Mouse (Mus musculus) CH12.LX (cell line): Measurements from ENCODE around the gene Xrra1.

Experiments
- CHD2 ChIP-seq: IDR thresholded peaks from 2 replicates; pipeline ENCODE4 v1.6.1; 2011; ENCODE audit warnings: low read length, improper control_type of control experiment
- CTCF ChIP-seq, 2 experiments: IDR thresholded peaks in 1 of 2; conservative IDR thresholded peaks in 1 of 2; 2 replicates each; pipeline ENCODE4 v1.5.1; 2011 to 2012; ENCODE audit warnings: low read depth in 2 of 2, low read length in 2 of 2, improper control_type of control experiment in 1 of 2, inconsistent platforms in 1 of 2, mild to moderate bottlenecking in 1 of 2, moderate library complexity in 1 of 2
- ETS1 ChIP-seq: conservative IDR thresholded peaks from 2 replicates; pipeline ENCODE4 v1.6.1; 2012; ENCODE audit warnings: low read depth, mild to moderate bottlenecking, inconsistent platforms, low read length, improper control_type of control experiment, moderate library complexity
- GABPA ChIP-seq: IDR thresholded peaks from 2 replicates; pipeline ENCODE4 v1.6.1; 2012; ENCODE audit warnings: low read depth, low read length, improper control_type of control experiment, inconsistent platforms; ENCODE audit not compliant: insufficient replicate concordance
- HCFC1 ChIP-seq: IDR thresholded peaks from 2 replicates; pipeline ENCODE4 v1.6.1; 2012; ENCODE audit warnings: low read depth, mild to moderate bottlenecking, inconsistent platforms, low read length, improper control_type of control experiment
- JUN ChIP-seq: IDR thresholded peaks from 2 replicates; pipeline ENCODE4 v1.6.1; 2011; ENCODE audit warnings: low read depth, mild to moderate bottlenecking, low read length, improper control_type of control experiment, moderate library complexity; ENCODE audit not compliant: insufficient read depth
- JUND ChIP-seq: conservative IDR thresholded peaks from 2 replicates; pipeline ENCODE4 v1.6.1; 2011; ENCODE audit warnings: low read depth, low read length, improper control_type of control experiment
- MAX ChIP-seq: IDR thresholded peaks from 2 replicates; pipeline ENCODE4 v1.6.1; 2011; ENCODE audit warnings: low read length, improper control_type of control experiment
- MAZ ChIP-seq: IDR thresholded peaks from 2 replicates; pipeline ENCODE4 v1.6.1; 2012; ENCODE audit warnings: low read depth, mild to moderate bottlenecking, inconsistent platforms, low read length, improper control_type of control experiment, moderate library complexity
- NRF1 ChIP-seq: IDR thresholded peaks from 2 replicates; pipeline ENCODE4 v1.6.1; 2014; ENCODE audit warnings: low read depth, mild to moderate bottlenecking, inconsistent platforms, low read length, improper control_type of control experiment, moderate library complexity
- POLR2A ChIP-seq: IDR thresholded peaks from 2 replicates; pipeline ENCODE4 v1.6.1; 2011; ENCODE audit warnings: low read depth, mild to moderate bottlenecking, improper control_type of control experiment, low read length
- SMC3 ChIP-seq: IDR thresholded peaks from 2 replicates; pipeline ENCODE4 v1.6.1; 2011; ENCODE audit warnings: low read depth, low read length, improper control_type of control experiment
- ZKSCAN1 ChIP-seq: IDR thresholded peaks from 2 replicates; pipeline ENCODE4 v1.6.1; 2012; ENCODE audit warnings: low read depth, inconsistent platforms, low read length, improper control_type of control experiment, borderline replicate concordance
- ZNF384 ChIP-seq: IDR thresholded peaks from 2 replicates; pipeline ENCODE4 v1.6.1; 2012; ENCODE audit warnings: low read depth, low read length, improper control_type of control experiment, inconsistent platforms

- TF ChIP-seq POLR2A (no peak), CTCF (conservative IDR thresholded peaks at IDR 0.05 in 1 of 2, IDR thresholded peaks at IDR 0.05 in 1 of 2; ENCODE audit: low read depth in 2 of 2, low read length in 2 of 2) (no peak), CHD2 (no peak), JUN (no peak), NRF1 (no peak), ZNF384 (no peak), SMC3 (no peak), JUND (no peak), MAZ (no peak), ETS1 (no peak), MAX (no peak), GABPA (no peak), HCFC1 (no peak), ZKSCAN1 (no peak)
These were observed 87.0 kb downstream of the Xrra1 start for GRCm38 (mm10) chr7:99945939-99946338.
